Mouse (Mus musculus) layer of hippocampus, adult 18-20 months (tissue): Measurements from ENCODE around the gene Gm21149. TPM values are rescaled to one million over a fixed set of nuclear protein-coding genes. Genes with fewer than 3 reads are reported as not detected.
"Not testable (repeated sequence)": the region's sequence is repeated elsewhere in the genome, so short reads cannot be mapped to it uniquely, and the experiment has no call there.

ENCODE experiments used
- DNase-seq, 2 experiments: peaks; one replicate each; pipeline ENCODE4 v3.0.0; 2022; ENCODE audit warnings: low spot score in 2 of 2
- long read RNA-seq: library from polyadenylated mRNA; stranded (forward); transcript quantifications from one replicate; pipeline ENCODE4 v2.0.0, GENCODE M21; 2021
- total RNA-seq, 2 experiments: library from RNA; stranded (reverse); gene quantifications; 2 replicates each; pipeline ENCODE4 v1.2.3; 2021

Gm21149 gene
- not detected for total RNA-seq
- long read RNA-seq, result 0 reads

DNA sequence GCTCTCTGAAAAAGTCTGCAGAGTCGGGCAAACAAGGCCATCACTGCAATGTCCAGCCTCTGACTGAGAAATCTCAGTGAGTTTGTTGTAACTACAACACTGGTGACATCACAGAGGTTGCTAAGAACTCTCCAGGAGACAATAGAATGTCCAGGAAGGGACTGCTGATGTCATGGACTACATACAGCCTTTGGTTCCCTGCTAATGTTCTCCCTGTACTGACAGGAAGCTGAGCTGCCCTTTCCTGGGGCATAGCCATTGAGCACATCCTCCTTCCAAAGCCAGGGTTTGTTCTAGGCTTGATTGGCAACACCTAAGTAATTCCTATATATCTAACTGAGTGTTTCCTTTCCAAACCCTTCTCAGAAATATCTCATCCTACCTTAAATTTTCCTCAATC is at the start of gene Gm21149:
Gene Gm21149, minus strand, starts transcription at position 101 of the 400 bp plus-strand sequence.
- not testable (repeated sequence) for DNase-seq

GRCm38 (mm10) chr5:15522470-15522869 is 46.1 kb upstream of the Gm21149 start:
- DNase-seq, result peak in 1 of 2 experiments; percentile 20

DNA sequence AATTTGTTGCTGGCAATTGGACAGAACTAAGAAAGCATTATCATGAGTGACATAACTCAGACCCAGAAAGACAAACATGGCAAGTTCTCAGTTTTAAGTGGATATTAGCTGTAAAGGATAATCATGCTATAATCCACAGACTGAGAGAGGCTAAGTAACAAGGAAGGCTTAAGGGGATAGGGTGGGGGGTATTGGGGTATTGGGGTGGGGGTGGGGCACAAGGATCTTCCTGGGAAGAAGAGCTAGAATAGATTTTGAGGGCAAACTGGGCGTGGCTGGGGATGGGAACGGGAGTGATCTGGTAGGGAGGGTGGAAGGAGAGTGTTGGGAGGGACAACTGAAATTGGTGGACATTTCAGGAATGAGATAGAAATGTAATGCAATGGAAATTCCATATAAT is 45.7 kb upstream of the Gm21149 start:
- not testable (repeated sequence) for DNase-seq

DNA sequence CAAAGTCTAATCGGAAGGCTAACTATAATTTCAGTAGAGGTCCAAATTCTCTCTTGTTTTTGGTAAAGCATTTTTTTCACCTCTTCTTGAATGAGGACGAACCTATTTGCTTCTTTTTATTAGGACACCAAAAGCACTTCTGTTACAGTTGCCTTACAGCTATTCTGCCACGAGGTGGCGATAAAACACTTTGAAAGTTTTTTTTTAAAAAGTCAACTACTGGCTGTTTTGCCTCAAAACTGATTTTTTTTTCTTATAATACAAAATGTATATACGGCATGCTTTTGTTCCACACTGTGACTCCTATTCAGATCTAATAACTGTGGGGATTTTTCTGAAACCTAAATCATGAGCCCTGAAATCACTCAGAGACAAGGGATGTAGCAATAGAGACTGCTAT is 44.1 kb upstream of the Gm21149 start:
- DNase-seq, result peak in 1 of 2 experiments; percentile 51

DNA sequence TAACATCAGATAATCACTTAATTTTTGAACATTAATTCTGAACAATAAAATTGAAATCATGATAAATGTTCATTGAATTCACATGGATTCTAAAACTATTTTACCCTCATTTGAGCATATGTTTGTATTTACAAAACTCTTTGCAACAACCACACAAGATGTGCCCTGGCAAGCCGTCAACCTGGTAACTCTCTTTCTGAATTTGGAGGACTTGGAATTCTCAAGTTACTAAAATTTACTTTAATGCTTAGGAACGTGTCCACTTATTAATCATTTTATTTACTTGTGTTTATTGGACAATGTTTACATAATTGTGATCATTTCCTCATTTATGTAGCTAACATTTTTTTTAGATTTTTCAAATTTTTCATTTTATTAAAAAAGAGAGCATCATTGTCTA is 40.8 kb upstream of the Gm21149 start:
- DNase-seq, result not testable (repeated sequence)

DNA sequence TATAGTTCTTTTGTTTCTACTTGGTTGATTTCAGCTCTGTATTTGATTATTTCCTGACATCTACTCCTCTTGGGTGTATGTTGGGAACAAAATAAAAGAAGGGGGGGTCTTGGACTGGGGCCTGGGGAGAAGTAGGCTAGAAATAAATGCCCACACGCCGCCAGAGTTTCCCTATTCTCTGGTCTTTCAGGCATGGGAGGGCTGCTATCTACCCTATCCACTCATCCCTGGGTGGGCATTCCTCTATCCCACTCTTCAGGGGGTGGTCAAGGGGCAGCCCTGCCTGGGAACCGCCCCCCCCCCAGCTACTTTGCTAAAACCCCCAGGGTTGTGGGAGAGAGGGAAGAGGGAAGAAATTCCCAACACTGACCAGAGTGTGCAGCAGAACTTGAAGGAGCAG is 35.9 kb upstream of the Gm21149 start:
- not testable (repeated sequence) for DNase-seq

DNA sequence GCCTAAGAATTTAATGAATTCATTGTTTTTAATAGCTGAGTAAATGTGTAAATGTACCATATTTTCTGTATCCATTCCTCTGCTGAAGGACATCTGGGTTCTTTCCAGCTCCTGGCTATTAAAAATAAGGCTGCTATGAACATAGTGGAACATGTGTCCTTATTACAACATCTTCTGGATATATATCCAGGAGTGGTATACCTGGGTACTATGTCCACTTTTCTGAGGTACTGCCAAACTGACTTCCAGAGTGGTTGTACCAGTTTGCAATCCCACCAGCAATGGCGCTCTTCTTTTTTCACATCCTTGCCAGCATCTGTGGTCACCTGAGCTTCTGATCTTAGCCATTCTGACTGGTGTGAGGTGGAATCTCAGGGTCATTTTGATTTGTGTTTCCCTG is 33.6 kb upstream of the Gm21149 start:
- not testable (repeated sequence) for DNase-seq

DNA sequence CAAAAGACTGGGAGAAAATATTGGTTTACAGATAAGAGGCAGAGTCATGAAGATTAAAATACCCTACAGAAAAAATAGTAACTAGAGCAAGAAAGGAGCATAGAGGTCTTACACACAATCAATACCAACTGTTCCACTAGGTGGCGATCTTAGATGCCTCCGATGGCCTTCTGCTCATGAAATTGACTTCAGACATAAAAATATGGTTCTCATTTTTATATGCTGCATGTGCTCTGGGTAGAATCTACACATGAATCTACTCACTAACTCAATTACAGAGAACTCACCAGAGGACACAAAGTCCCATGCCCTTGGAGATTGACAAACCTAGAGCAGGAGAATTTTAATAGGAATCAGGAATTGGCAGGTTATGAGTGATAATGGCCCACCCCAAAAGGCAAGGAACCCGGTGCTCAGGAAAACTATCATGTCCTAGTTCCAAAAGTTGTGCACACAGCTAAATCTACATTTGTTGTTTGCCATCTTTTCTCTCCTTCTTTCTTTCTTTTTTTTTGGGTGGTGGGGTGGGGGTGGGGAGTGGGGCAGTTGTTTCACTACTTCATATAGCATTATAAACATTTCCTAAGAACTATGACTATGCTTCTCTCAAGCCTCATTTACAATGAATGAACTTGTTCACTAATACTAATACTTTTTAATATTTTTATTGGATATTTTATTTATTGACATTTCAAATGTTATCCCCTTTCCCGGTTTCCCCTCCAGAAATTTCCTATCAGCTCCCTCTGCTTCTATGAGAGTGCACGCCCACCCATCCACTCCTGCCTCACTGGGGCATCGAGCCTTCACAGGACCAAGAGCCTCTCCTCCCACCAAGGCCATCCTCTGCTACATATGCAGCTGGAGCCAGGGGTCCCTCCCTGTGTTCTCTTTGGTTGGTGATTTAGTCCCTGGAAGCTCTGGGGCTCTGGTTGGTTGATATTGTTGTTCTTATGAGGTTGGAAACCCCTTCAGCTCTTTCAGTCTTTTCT is 32.4 kb upstream of the Gm21149 start:
- peak in 1 of 2 experiments; percentile 26 for DNase-seq

DNA sequence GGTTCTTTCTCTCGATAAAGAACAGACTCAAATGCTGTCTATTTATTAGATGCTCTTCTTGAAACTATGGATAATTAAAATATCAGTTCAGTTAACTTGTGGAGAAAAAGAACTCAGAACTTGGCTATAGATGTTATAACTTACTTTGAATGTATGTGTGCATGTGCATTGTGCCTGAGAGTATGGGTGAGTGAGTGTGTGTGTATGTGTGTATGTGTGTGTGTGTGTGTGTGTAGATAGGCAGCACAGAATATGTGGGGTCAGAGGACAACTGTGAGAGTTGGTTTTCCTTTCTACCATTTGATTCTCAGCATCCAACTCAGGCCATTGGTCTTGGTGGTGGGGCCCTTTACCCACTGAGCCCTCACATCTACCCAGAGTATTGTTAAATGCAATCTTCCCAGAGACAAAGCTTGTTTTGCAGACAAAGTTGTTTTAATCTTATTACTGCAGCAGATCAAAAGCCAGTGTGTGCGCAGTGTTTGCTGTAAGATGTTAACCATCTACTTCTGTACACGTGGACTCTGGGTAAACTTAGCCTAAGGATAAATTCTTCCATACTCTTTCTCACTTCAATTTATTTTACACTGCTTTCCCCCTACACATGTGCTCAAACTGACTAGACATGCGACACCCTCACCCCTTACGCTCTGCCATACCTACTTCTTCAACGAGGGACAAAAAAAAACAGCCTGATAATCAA is 31.6 kb upstream of the Gm21149 start:
- not testable (repeated sequence) for DNase-seq

DNA sequence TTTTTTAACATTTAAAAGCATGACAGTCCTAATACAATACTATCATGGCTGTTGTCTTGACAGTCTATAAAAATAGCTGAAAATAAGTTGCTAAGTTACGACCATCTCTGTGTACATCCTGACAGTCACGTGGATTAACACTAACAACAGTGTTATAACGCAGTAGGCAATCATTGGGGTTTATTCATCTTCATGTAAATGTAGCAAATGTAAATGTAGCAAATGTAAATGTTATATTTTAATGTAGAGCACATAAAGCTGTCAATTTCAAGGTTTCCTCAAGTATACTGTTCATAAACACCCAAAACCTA is 30.9 kb upstream of the Gm21149 start:
- no peak for DNase-seq

DNA sequence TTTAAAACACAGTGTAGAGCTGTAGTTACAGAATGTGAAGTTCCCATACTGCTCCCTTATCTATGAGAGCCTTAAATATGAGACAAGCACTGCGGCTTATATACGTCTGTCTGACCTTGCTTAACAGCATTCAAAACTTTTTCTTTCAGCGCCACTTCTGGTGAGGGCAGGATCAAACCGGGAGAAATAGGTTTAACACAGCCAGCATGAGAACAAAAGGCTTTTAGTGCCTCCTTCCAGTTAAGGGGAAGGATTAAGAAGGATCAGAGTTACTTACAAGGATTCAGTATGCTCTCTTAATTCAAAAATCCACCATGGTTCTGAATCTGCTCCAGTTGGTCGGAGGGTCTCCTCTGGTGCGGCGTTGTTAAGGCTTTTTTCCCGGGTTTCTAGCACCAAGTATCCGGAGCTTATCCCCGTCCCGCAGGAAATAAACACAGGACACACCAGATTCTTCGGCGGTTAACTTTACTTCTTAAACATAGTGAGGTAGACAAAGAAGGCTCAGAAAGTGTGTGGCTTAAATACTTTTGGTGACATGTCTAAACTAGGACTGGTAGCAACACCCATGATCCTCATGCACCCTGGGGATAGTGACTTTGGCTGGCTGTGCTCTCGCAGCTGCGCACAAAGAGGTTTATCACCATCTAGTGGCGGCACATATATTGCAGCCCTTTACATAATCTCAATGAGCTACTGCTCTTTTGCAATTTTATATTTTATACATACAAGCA is 30.4 kb upstream of the Gm21149 start:
- DNase-seq, result peak in 1 of 2 experiments; percentile 67

DNA sequence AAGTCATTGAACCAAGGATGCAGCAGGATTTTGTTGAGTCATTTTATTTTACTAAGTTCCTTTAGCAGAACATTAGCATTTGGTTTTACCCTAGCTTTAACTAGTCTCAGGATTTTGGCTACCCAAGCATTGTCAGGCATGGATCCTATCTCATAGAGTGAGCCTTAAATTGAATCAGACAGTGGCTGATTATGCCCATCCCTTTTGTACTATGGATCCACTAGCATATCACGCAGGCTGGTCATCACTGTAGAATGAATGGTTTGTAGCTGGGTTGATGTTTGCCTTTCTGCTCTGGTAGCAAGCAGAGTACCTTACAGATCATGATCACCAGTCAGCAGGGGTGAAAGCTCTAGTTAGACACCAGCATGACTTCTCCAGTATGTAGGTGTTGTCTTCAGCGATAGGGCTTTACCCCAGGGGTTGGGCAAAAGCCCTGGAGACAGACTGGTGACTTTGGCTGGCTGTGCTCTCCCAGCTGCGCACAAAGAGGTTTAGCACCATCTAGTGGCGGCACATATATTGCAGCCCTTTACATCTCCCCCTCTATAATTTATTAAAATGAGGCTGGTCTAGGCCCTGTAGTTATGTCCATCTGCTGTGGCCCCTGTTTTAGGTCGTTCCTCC is 22.6 kb upstream of the Gm21149 start:
- peak; percentile 22 to 71 for DNase-seq

GRCm38 (mm10) chr5:15498350-15498749 is 22.0 kb upstream of the Gm21149 start:
- not testable (repeated sequence) for DNase-seq

- DNase-seq, result not testable (repeated sequence)
Measured at GRCm38 (mm10) chr5:15490934-15491333, 14.6 kb upstream of the Gm21149 start.

GRCm38 (mm10) chr5:15488743-15489142 is 12.4 kb upstream of the Gm21149 start:
- no peak for DNase-seq

GRCm38 (mm10) chr5:15484616-15485015 is 8.3 kb upstream of the Gm21149 start:
- not testable (repeated sequence) for DNase-seq

DNA sequence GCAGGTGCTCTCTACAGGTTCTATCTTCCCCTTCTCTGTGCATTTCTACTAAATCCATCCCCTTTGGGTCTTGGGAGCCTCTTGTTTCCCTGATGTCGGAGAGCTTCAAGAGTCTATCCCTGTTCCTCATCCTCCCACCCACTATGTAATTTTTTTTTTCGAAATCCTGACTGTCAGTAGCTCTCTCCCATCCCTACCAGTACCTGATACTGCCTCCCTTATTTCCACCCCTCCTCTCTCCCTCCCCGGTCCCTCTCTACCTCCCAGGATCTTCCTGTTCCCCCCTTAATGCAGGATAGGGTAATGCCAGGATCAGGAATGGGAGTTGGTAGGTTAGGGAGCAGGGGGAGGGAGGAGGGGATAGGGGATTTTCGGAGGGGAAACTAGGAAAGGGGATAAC is 7.3 kb upstream of the Gm21149 start:
- DNase-seq, result not testable (repeated sequence)

DNA sequence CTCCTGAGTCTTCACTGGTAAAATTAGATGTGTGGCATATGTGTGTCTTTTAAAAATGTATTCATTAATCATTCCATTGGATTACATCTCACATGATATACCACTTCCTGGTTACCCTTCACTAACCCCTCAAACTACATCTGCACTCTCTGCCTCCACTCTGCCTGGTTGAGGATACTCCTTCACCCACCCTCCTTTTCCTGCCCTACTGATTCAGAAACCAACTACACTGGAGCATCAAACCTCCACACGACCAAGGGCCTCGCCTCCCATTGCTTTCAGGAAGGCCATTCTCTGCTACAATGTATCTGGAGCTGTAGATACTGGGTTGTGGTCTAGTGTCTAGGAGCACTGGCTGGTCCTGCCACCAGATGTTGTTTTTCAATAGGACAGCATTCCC is 6.5 kb upstream of the Gm21149 start:
- DNase-seq, result not testable (repeated sequence)

- DNase-seq, result not testable (repeated sequence)
Measured at GRCm38 (mm10) chr5:15470141-15470540, 6.2 kb downstream of the Gm21149 start.

- not testable (repeated sequence) for DNase-seq
Measured at GRCm38 (mm10) chr5:15467768-15468167, 8.6 kb downstream of the Gm21149 start.

GRCm38 (mm10) chr5:15466218-15466617 is 10.1 kb downstream of the Gm21149 start:
- not testable (repeated sequence) for DNase-seq
